Mouse (Mus musculus): ENCODE measurements around the gene Mrpl2. TPM values are rescaled to one million over a fixed set of nuclear protein-coding genes. Genes with fewer than 3 reads are reported as not detected.
A peak's percentile ranks its signal among the peaks of the same experiment; 100 is the strongest.

Gene Mrpl2
- polyA plus RNA-seq, 1 experiment from 2014 or later = 79.7 TPM

DNA sequence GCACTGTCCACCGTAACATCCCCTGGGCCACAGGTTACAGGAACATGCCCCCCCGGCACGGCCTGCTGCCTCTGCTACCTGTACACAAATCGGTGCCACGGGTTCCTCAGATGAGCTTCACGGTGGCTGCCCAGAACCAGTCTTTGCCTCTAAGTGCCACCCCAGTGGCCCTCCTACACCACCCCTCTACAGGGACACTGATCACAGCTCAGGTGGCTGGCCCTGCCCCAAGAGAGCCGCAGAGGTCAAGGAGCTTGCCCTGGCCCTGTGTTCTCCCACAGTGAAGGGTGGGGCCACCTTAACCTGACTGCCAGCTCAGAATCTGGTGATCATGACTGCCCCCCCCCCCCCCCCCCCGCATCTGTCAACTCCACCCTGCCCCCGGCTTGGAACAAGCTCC, 32.4 kb downstream of the Mrpl2 start, which contains the start of gene Mea1:
Gene Mea1 (plus strand): TSS at position 378 of the 400 bp plus-strand sequence.
- 96% methylated on average over 8 of the region's 9 CpGs for WGBS
- no peaks in the 10 kb centered on the region for H3K27me3 ChIP-seq

DNA sequence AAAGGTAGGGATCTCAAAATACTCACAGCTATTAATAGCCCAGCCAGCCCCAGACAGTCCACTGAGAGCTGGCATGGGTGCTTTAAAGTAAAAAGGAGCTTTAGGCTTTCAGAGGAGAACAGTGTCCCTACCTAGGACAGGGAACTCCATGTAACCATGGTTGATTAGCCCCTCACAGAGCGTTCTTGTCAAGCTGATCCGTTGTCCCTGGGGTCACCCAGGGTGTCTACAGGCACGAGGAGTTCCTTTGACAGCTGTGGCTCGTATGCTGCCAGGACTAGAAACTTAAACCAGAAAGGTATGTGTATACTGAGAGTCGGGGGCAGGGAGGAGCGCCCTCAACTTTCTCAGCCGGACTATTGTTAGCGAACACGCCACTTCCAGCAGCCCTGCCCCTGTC, 32.9 kb downstream of the Mrpl2 start:
- peak overlapping the region; percentile 82 for H3K9ac ChIP-seq
- 67% methylated on average over 9 of the region's 9 CpGs for WGBS
- no peak for ATAC-seq (ENCODE audit: low FRiP score)
- peaks cover 57% of the 10 kb centered on the region for H3K36me3 ChIP-seq
- peak overlapping the region; percentile 92 for H3K4me2 ChIP-seq (replicated peaks)
- H3K27me3 ChIP-seq = no peaks in the 10 kb centered on the region
- peaks cover 33% of the 10 kb centered on the region for H3K4me1 ChIP-seq
- no peak overlapping the region for H3K27ac ChIP-seq
- peak overlapping the region; percentile 50 for H3K4me3 ChIP-seq
- no peaks in the 10 kb centered on the region for H3K9me3 ChIP-seq (replicated peaks)

More for the DNA sequence above, 32.4 kb downstream of the Mrpl2 start, which contains the start of gene Mea1:
- Histone ChIP-seq H3K9me3 (replicated peaks) (no peaks in the 10 kb centered on the region), H3K4me2 (replicated peaks) (peak within 1 kb of the TSS; percentile 92), H3K27ac (peak within 1 kb of the TSS; percentile 30; the same call in 1 of the 2 replicates), H3K36me3 (peaks cover 52% of the 10 kb centered on the region), H3K4me3 (peak within 1 kb of the TSS; percentile 50), H3K4me1 (peaks cover 37% of the 10 kb centered on the region), H3K9ac (peak within 1 kb of the TSS; percentile 82)
- ATAC-seq (ENCODE audit: low FRiP score) = no peak

DNA sequence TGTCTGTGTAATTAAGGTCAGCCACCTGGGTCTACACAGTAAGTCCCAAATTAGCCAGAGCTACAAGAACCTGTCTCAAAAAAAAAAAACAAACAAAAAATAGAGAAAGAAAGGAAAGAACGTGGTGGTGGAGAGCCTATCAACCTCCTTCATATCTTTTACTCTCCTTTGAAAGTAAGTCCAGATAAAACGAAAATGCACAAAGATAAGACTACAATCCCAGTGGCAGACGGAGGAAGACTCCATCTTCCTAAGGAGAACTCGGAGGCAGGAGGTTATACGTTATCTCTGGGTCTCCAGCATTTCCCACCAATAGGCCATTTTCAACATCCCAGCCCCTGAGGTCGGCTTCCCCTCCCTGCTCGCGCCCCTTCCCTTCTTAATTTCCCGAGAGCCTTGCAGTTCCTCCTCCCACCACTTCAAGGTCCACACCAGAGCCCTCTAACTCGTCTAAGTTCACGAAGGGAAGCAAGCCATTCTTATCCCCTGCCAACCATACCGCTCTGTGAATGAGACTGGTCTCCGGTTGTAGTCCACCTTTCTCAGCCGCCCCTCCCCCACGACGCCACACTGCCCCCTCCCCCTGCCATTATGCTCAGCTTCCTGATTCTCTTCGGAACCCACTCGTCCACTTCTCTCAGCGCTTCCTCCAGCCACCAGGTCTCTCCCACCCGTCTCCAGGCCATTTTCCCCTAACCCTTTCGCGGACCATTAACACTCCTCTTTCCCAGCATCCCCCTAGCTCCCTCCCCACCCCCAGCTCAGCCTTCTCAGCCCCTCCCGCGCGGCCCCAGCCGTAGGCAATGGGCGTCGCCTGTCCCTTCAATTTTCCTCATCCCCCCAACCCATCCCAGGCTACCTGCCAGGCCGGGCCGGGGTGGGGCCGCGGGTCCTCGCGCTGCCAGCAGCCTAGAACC, 34.1 kb downstream of the Mrpl2 start:
- no peak; the same call in 1 of the 2 replicates for ATAC-seq (ENCODE audit: low FRiP score)

DNA sequence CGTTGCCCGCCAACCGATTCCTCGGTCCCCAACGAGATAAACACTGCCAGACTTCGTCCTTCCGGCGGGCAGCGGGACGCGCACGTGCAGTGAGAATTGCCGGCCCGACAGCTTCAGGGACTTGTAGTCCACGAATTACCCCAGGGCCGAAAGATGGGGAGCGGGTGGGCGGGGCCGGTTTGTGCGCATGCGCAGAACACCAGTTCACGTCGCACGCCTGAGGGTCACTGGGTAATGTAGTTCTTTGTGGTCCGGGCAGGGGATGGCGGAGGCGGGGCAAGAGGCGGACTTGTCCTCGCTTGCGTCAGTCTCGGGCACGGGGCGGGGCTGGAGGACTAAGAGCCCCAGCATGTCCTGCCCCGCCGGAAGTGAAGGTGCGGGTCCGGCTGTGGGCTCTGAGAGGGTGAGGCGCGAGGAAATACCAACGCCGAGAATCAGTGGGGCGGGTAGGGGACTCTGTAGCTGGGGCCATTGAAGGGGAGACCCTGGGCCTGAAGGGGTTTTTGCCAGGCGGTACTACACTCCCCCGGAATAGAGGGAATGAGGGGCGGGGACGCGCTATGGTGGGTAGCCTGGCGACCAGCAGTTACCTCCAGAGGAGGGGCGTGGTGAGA, 34.8 kb downstream of the Mrpl2 start, which contains the start of gene Klhdc3:
Gene Klhdc3 (minus strand): TSS at position 155 of the 614 bp plus-strand sequence.
- peak within 1 kb of the TSS; percentile 80 for H3K27ac ChIP-seq
- ATAC-seq (ENCODE audit: low FRiP score) = peak; percentile 97
- WGBS = 0% methylated on average over 49 of the region's 49 CpGs
- H3K4me3 ChIP-seq = peak within 1 kb of the TSS; percentile 50
- H3K36me3 ChIP-seq = peaks cover 63% of the 10 kb centered on the region
- peak within 1 kb of the TSS; percentile 82 for H3K9ac ChIP-seq
- H3K4me1 ChIP-seq = peaks cover 24% of the 10 kb centered on the region
- peak within 1 kb of the TSS; percentile 92 for H3K4me2 ChIP-seq (replicated peaks)
- H3K27me3 ChIP-seq = no peaks in the 10 kb centered on the region
- no peaks in the 10 kb centered on the region for H3K9me3 ChIP-seq (replicated peaks)

More for the DNA sequence above, 34.1 kb downstream of the Mrpl2 start:
- Histone ChIP-seq H3K9ac (peak overlapping the region; percentile 82), H3K4me3 (peak overlapping the region; percentile 50), H3K4me1 (peaks cover 25% of the 10 kb centered on the region), H3K27me3 (no peaks in the 10 kb centered on the region), H3K4me2 (replicated peaks) (peak overlapping the region; percentile 92), H3K9me3 (replicated peaks) (no peaks in the 10 kb centered on the region), H3K27ac (peak overlapping the region; percentile 78), H3K36me3 (peaks cover 62% of the 10 kb centered on the region)
- 1% methylated on average over 34 of the region's 34 CpGs for WGBS

DNA sequence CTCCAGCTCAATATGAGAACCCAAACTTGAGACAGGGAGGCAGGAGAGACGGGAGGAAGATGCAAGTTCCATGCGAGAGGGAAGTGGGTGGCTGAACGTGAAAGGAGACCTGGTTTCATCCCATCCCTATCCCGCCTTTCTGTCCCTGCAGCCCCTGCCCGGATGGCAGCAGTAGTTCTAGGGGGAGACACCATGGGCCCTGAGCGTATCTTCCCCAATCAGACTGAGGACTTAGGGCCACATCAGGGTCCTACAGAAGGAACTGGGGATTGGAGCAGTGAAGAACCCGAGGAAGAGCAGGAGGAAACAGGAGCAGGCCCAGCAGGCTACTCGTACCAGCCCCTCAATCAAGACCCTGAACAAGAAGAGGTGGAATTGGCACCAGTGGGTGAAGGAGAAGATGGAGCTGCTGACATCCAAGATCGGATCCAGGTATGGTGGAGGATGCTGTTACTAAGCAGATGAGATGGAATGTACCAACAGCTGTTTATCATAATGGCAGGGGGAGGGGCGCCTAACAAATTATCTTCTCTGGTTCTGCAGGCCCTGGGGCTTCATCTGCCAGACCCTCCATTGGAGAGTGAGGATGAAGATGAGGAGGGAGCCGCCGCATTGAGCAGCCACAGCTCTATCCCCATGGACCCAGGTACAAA, 35.6 kb downstream of the Mrpl2 start:
- Histone ChIP-seq H3K9ac (peak overlapping the region; percentile 82), H3K27me3 (no peaks in the 10 kb centered on the region), H3K36me3 (peaks cover 63% of the 10 kb centered on the region), H3K4me1 (peaks cover 24% of the 10 kb centered on the region), H3K9me3 (replicated peaks) (no peaks in the 10 kb centered on the region), H3K4me3 (peak overlapping the region; percentile 50), H3K4me2 (replicated peaks) (peak overlapping the region; percentile 92), H3K27ac (peak overlapping the region; percentile 80)
- WGBS = 24% methylated on average over 12 of the region's 12 CpGs
- ATAC-seq (ENCODE audit: low FRiP score) = peak; percentile 2; the same call in 1 of the 2 replicates

DNA sequence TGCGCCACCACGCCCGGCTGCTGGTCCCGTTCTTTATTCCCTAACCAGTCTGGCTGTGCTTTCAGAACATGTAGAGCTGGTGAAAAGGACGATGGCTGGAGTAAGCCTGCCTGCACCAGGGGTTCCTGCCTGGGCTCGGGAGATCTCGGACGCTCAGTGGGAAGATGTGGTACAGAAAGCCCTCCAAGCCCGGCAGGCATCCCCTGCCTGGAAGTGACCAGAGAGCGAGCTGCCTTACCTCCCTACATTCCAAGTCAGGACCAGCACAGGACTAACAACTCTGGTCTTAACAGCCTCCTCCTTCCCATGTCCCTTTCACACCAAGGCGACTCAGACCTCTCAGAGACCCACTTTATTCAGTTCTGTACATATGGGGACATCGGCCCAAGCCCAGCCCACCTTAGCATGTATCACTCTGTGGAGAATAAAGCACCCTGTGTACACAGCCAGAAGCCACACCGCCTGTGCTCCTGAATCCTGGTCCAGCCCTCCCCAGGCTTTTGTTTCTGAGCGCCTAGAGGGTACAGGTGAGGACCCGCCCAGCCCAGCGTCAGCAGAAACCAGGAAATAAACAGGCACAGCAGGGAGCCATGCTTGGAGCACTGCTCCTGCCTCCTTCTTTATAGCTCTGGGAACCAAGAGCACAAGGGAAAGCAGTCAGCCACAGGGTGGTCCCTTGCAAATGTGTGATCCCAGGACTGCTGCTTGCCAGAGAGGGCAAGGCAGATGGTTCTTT, 36.8 kb downstream of the Mrpl2 start:
- Histone ChIP-seq H3K9ac (no peak overlapping the region), H3K27me3 (no peaks in the 10 kb centered on the region), H3K4me3 (no peak overlapping the region), H3K9me3 (replicated peaks) (no peaks in the 10 kb centered on the region), H3K4me2 (replicated peaks) (no peak overlapping the region), H3K36me3 (peaks cover 63% of the 10 kb centered on the region), H3K4me1 (peaks cover 24% of the 10 kb centered on the region), H3K27ac (no peak overlapping the region)
- no peak for ATAC-seq (ENCODE audit: low FRiP score)
- 86% methylated on average over 16 of the region's 16 CpGs for WGBS

DNA sequence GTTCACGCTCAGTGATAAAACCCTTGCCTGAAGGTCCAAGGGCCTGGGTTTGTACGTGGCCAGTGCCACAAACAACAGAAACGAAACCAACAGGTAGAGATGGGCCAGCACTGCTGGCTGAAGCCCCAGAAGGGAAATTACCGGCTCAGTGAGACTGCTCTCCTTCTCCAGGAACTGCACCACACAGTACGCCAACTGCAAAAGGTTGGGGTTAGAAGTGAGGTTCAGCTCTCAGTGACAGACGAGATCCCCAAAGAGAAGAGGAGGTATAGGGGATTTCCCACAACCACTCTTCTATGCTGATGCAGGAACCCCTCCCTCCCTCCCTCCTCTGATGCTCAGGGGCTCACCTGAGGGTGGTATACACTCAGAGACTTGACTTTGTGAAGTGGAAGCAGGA, 39.9 kb downstream of the Mrpl2 start:
- no peaks in the 10 kb centered on the region for H3K27me3 ChIP-seq
- no peak overlapping the region for H3K27ac ChIP-seq
- 91% methylated on average over 6 of the region's 6 CpGs for WGBS
- H3K9ac ChIP-seq = no peak overlapping the region
- H3K4me3 ChIP-seq = no peak overlapping the region
- no peak overlapping the region for H3K4me2 ChIP-seq (replicated peaks)
- no peaks in the 10 kb centered on the region for H3K9me3 ChIP-seq (replicated peaks)
- H3K36me3 ChIP-seq = peaks cover 53% of the 10 kb centered on the region
- peaks cover 9% of the 10 kb centered on the region for H3K4me1 ChIP-seq
- ATAC-seq (ENCODE audit: low FRiP score) = no peak

DNA sequence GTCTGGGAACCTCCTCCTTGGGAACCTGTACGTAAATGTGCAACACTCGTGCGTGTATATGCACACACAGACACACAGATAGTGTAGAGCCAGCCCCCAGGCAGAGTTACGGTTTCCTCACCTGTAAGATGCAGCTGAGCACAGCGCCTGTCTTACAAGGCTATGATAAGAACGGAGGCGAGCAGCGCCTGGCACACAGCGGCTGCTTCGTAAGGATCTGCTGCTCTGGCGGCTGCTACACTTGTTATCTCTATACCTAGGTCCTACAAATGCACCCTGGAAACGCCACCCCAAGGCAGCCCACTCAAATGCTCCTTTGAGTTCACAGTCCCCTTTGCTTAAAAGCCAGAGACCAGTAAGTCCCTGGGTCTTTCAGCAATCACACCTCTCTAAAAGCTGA, 44.6 kb downstream of the Mrpl2 start:
- Histone ChIP-seq H3K9me3 (replicated peaks) (no peaks in the 10 kb centered on the region), H3K27me3 (no peaks in the 10 kb centered on the region), H3K4me2 (replicated peaks) (no peak overlapping the region), H3K9ac (no peak overlapping the region), H3K4me1 (no peaks in the 10 kb centered on the region), H3K27ac (no peak overlapping the region), H3K4me3 (no peak overlapping the region), H3K36me3 (peaks cover 30% of the 10 kb centered on the region)
- 94% methylated on average over 12 of the region's 12 CpGs for WGBS
- no peak for ATAC-seq (ENCODE audit: low FRiP score)

DNA sequence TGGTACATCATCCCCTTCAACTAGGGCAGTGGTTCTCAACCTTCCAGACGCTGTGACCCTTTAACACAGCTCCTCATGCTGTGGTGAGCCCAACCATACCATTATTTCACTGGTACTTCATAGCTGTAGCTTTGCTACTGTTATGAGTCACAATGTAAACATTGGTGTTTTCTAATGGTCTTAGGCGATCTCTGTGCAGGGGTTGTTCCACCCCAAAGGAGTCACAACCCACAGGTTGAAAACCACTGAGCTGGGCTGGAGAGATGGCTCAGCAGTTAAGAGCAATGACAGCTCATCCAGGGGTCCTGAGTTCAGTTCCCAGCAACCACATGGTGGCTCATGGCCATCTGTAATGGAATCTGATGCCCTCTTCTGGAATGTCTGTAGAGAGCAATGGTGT, 45.4 kb downstream of the Mrpl2 start:
- no peak for ATAC-seq (ENCODE audit: low FRiP score)
- Histone ChIP-seq H3K9ac (no peak overlapping the region), H3K4me3 (no peak overlapping the region), H3K4me1 (no peaks in the 10 kb centered on the region), H3K9me3 (replicated peaks) (no peaks in the 10 kb centered on the region), H3K27ac (no peak overlapping the region), H3K4me2 (replicated peaks) (no peak overlapping the region), H3K27me3 (no peaks in the 10 kb centered on the region), H3K36me3 (peaks cover 27% of the 10 kb centered on the region)
- WGBS = 88% methylated on average over 2 of the region's 2 CpGs

DNA sequence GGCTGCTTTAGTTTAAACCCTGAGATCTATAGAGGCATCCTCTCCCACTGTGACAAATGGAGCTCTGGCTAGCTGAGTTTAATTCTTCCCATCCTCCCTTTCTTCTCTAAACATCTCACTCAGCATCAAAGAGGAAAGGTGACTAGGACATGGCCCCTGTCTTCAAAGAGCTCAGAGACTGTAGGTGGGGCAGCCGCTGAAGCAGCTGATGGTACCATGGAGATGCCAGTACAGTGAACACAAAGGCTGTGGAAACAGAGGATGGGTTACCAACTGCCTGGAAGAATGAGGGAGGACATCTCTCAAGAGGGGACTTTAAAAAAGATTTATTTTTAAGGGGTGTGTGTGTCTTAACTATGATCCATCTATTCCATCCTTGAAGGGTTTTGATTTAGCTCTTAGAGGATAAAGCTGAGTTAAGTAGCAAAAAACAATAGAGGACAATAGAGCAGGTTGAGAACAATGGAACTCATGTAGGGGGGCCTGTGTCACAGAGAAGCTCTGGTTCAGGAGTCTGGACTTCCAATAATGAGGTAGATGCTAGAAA, 48.6 kb downstream of the Mrpl2 start:
- no peak for ATAC-seq (ENCODE audit: low FRiP score)

DNA sequence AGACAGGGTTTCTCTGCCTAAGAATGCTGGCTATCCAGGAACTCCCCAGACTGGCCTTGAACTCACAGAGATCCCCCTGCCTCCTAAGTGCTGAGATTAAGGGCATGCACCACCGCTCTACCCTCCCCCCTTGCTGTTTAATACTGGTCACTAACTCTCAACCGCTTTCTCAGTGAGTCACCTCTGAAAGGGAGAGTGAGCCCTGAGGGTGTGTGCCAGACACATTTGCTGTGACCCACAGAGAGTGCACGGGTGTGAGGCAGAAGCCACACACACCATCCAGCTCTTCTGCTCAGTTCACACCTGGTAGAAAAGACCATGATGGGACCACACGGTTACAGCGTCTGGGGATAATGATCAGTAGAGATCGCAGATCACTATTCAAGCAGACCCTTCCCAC, 52.5 kb downstream of the Mrpl2 start:
- no peak overlapping the region for H3K4me3 ChIP-seq
- H3K27ac ChIP-seq = no peak overlapping the region
- H3K9me3 ChIP-seq (replicated peaks) = no peaks in the 10 kb centered on the region
- no peak for ATAC-seq (ENCODE audit: low FRiP score)
- peaks cover 22% of the 10 kb centered on the region for H3K4me1 ChIP-seq
- H3K9ac ChIP-seq = no peak overlapping the region
- 88% methylated on average over 6 of the region's 6 CpGs for WGBS
- no peak overlapping the region for H3K4me2 ChIP-seq (replicated peaks)
- H3K36me3 ChIP-seq = peaks cover 28% of the 10 kb centered on the region
- H3K27me3 ChIP-seq = no peaks in the 10 kb centered on the region

More for the DNA sequence above, 48.6 kb downstream of the Mrpl2 start:
- Histone ChIP-seq H3K4me2 (replicated peaks) (no peak overlapping the region), H3K9me3 (replicated peaks) (no peaks in the 10 kb centered on the region), H3K4me3 (no peak overlapping the region), H3K27me3 (no peaks in the 10 kb centered on the region), H3K4me1 (no peaks in the 10 kb centered on the region), H3K9ac (no peak overlapping the region), H3K27ac (no peak overlapping the region), H3K36me3 (peaks cover 31% of the 10 kb centered on the region)
- 90% methylated on average over 1 of the region's 1 CpGs for WGBS

Measured in hindbrain, embryonic 12.5 days (tissue).